In the genomic region with DNA sequence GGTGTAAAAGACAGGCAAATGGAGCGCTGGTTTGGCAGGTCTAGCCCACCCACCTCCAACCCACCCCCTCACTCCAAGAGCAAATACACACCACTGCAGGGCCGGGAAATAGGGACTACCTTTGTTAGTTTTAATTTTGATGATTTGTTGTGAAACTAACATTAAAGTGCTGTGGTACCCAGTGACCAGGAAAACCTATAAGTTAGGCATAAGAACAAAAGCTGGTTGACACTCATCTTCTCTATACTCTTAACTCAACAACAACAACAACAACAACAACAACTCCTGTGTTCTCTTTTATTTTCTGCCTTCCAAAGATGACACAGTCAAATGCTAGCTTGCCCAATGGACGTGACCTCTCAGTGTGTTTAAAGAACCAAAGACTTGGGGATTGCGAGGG, we compare ENCODE assay signal across 27 mouse cellular contexts. TPM values are rescaled to one million over a fixed set of nuclear protein-coding genes. Genes with fewer than 3 reads are reported as not detected.
DNase-seq lines count a peak whose midpoint lies in the region; ATAC-seq lines count a peak whose summit lies in the region.
"Had no signal": no experiment of that assay in that cellular context is flagged by ENCODE, and none has a peak within 500 bp of the region (broad histone marks: within the 10 kb centered on the region; RNA-seq: fewer than 3 reads in every experiment).

No protein-coding gene starts in this region.

- WGBS in embryonic facial prominence, embryonic 10.5 days = 4% methylated on average over 4 of the region's 4 CpGs
- WGBS in forebrain, embryonic 11.5 days = 2% methylated on average over 4 of the region's 4 CpGs
- 3% methylated on average over 4 of the region's 4 CpGs for WGBS in limb, embryonic 12.5 days

- peak overlapping the region; percentile 82 for H3K27ac ChIP-seq in embryonic facial prominence, embryonic 10.5 days (replicated peaks)
- H3K27ac ChIP-seq in forebrain, embryonic 11.5 days (ENCODE audit: low read depth, low read length) = no peak overlapping the region
- H3K27ac ChIP-seq in limb, embryonic 12.5 days = no peak overlapping the region
- H3K27ac ChIP-seq: heart, embryonic 15.5 days; layer of hippocampus, adult 2 months; liver, embryonic 12.5 days; midbrain, embryonic 12.5 days; stomach, postnatal 0 days had no signal

- H3K4me2 ChIP-seq in forebrain, embryonic 11.5 days (ENCODE audit: low read depth, low read length, severe bottlenecking) = peak overlapping the region; percentile 29; the same call in 1 of the 2 replicates
- H3K4me2 ChIP-seq in limb, embryonic 12.5 days = peak overlapping the region; percentile 46; the same call in 1 of the 2 replicates
- H3K4me2 ChIP-seq: heart, embryonic 15.5 days; liver, embryonic 12.5 days; midbrain, embryonic 12.5 days had no signal

- H3K9me3 ChIP-seq in embryonic facial prominence, embryonic 10.5 days = no peaks in the 10 kb centered on the region
- no peaks in the 10 kb centered on the region for H3K9me3 ChIP-seq in forebrain, embryonic 11.5 days (ENCODE audit: control insufficient read depth, low read length)
- no peaks in the 10 kb centered on the region for H3K9me3 ChIP-seq in limb, embryonic 12.5 days
- H3K9me3 ChIP-seq: heart, embryonic 15.5 days; liver, embryonic 12.5 days; midbrain, embryonic 12.5 days had no signal

- no peak for ATAC-seq in forebrain, embryonic 11.5 days (replicated peaks; ENCODE audit: low FRiP score)
- no peak for ATAC-seq in limb, embryonic 12.5 days (ENCODE audit: insufficient number of reproducible peaks, insufficient read depth, low FRiP score, low TSS enrichment, low read depth)
- no peak for ATAC-seq in CD4-positive, CD25-positive, alpha-beta regulatory T cell, adult 4 months
- ATAC-seq: liver, embryonic 12.5 days had no signal

- peak; percentile 10 for DNase-seq in embryo, embryonic 9.5 days (ENCODE audit: extremely low spot score)
- DNase-seq in embryo, embryonic 10 days (ENCODE audit: low spot score) = no peak
- DNase-seq in embryonic facial prominence, embryonic 10.5 days (ENCODE audit: low spot score) = no peak
- no peak for DNase-seq in forebrain, embryonic 11.5 days (ENCODE audit: low spot score)
- no peak for DNase-seq in layer of hippocampus, postnatal 25 days (ENCODE audit: extremely low spot score in 1 of 2, low spot score in 1 of 2)
- no peak for DNase-seq in adrenal gland, adult 8-10 months
- DNase-seq: cerebellum, adult 2 months; gastrocnemius, postnatal 36 days; heart, postnatal 4 days; kidney, adult 8-10 months; kidney, postnatal 14 days; lung, adult 2 months; lung, postnatal 4 days; right cerebral cortex, postnatal 4 days had no signal

- H3K4me3 ChIP-seq in embryonic facial prominence, embryonic 10.5 days = peak overlapping the region; percentile 51
- H3K4me3 ChIP-seq in forebrain, embryonic 11.5 days (ENCODE audit: low read depth, low read length) = no peak overlapping the region; the same call in 1 of the 2 replicates
- H3K4me3 ChIP-seq in limb, embryonic 12.5 days (replicated peaks) = no peak overlapping the region
- H3K4me3 ChIP-seq: heart, embryonic 15.5 days; layer of hippocampus, adult 2 months; liver, embryonic 12.5 days; midbrain, embryonic 12.5 days had no signal

- peaks cover 59% of the 10 kb centered on the region for H3K4me1 ChIP-seq in embryonic facial prominence, embryonic 10.5 days
- H3K4me1 ChIP-seq in forebrain, embryonic 11.5 days (replicated peaks; ENCODE audit: control insufficient read depth, insufficient read depth, low read length) = 0 out of 2 replicates have a peak, but pooled peaks cover 6% of the 10 kb centered on the region
- H3K4me1 ChIP-seq in limb, embryonic 12.5 days (replicated peaks) = peaks cover 42% of the 10 kb centered on the region
- H3K4me1 ChIP-seq: liver, embryonic 12.5 days had no signal

- no peaks in the 10 kb centered on the region for H3K36me3 ChIP-seq in embryonic facial prominence, embryonic 10.5 days (replicated peaks)
- no peaks in the 10 kb centered on the region for H3K36me3 ChIP-seq in forebrain, embryonic 11.5 days (ENCODE audit: control insufficient read depth, insufficient read depth, low read length)
- no peaks in the 10 kb centered on the region for H3K36me3 ChIP-seq in limb, embryonic 12.5 days
- H3K36me3 ChIP-seq: heart, embryonic 15.5 days; liver, embryonic 12.5 days; midbrain, embryonic 12.5 days had no signal

- no peak overlapping the region for H3K9ac ChIP-seq in forebrain, embryonic 11.5 days (ENCODE audit: low read length)
- no peak overlapping the region for H3K9ac ChIP-seq in limb, embryonic 12.5 days (replicated peaks)
- H3K9ac ChIP-seq: heart, embryonic 15.5 days; liver, embryonic 12.5 days; midbrain, embryonic 12.5 days had no signal

- peaks cover 100% of the 10 kb centered on the region for H3K27me3 ChIP-seq in embryonic facial prominence, embryonic 10.5 days (replicated peaks; ENCODE audit: low read depth, poor library complexity, severe bottlenecking)
- peaks cover 89% of the 10 kb centered on the region for H3K27me3 ChIP-seq in forebrain, embryonic 11.5 days (ENCODE audit: control insufficient read depth, insufficient read depth, low read length)
- peaks cover 93% of the 10 kb centered on the region for H3K27me3 ChIP-seq in limb, embryonic 12.5 days

RNA-seq across cellular contexts. Expression of a gene that starts 6.3 kb away (rescaled TPM):
- 4.9 and 5.9 TPM in 2 replicates for polyA plus RNA-seq in embryonic facial prominence, embryonic 10.5 days (2016; fragmentation: Nextera tagmentation; extraction: Ambion mirVana)
- 4.5 and 7.3 TPM in 2 replicates for polyA plus RNA-seq in forebrain, embryonic 11.5 days (2014; fragmentation: Nextera tagmentation; extraction: Ambion mirVana)
- polyA plus RNA-seq in limb, embryonic 12.5 days (2016; fragmentation: Nextera tagmentation; extraction: Ambion mirVana) = 2.2 and 2.5 TPM in 2 replicates
- 1 to 10 TPM; 6.2 to 8.1 TPM for total RNA-seq in layer of hippocampus, postnatal 25 days (2021)
- not detected for polyA plus RNA-seq in CD4-positive, CD25-positive, alpha-beta regulatory T cell, adult 4 months (2017; shearing (Covaris generic))
- total RNA-seq in adrenal gland, adult 8-10 months (2022) = under 1 TPM in 1 of 4 experiments, not detected in 3; 0.67 TPM
- total RNA-seq: CH12.LX; common myeloid progenitor, adult 5-6 weeks; gastrocnemius, postnatal 36 days; heart, adult 8-10 months; heart, postnatal 4 days; MEL; neutrophil, adult 5-6 weeks had no signal
- polyA plus RNA-seq: cerebellum, adult 2 months; liver, embryonic 12.5 days; lung, adult 2 months; stomach, postnatal 0 days; thymus, postnatal 0 days had no signal

RNA-seq across cellular contexts. Expression of a gene that starts 25.0 kb away (rescaled TPM):
- 75.5 and 92.2 TPM in 2 replicates for polyA plus RNA-seq in embryonic facial prominence, embryonic 10.5 days (2016; fragmentation: Nextera tagmentation; extraction: Ambion mirVana)
- 45.5 and 47.7 TPM in 2 replicates for polyA plus RNA-seq in forebrain, embryonic 11.5 days (2014; fragmentation: Nextera tagmentation; extraction: Ambion mirVana)
- polyA plus RNA-seq in limb, embryonic 12.5 days (2016; fragmentation: Nextera tagmentation; extraction: Ambion mirVana) = 33.9 and 42.5 TPM in 2 replicates
- total RNA-seq in layer of hippocampus, postnatal 25 days (2021) = 1 to 10 TPM; 4.2 to 6.1 TPM
- not detected for polyA plus RNA-seq in CD4-positive, CD25-positive, alpha-beta regulatory T cell, adult 4 months (2017; shearing (Covaris generic))
- total RNA-seq in adrenal gland, adult 8-10 months (2022) = under 1 TPM in 3 of 4 experiments, not detected in 1; 0.21 to 0.48 (median 0.34) TPM
- total RNA-seq: CH12.LX; common myeloid progenitor, adult 5-6 weeks; gastrocnemius, postnatal 36 days; MEL; neutrophil, adult 5-6 weeks had no signal
- polyA plus RNA-seq: cerebellum, adult 2 months; liver, embryonic 12.5 days; lung, adult 2 months had no signal

Comparison
In these comparisons a context has a peak if more than half of its experiments do, and no peak if none do; other contexts are left out.
1. RNA of a gene that starts 25.0 kb away (polyA plus RNA-seq): 75.5 to 92.2 TPM in embryonic facial prominence, embryonic 10.5 days, 45.5 to 47.7 TPM in forebrain, embryonic 11.5 days and 33.9 to 42.5 TPM in limb, embryonic 12.5 days; not detected in CD4-positive, CD25-positive, alpha-beta regulatory T cell, adult 4 months; every median in the first group is over 10 times any median in the second.